Mouse (Mus musculus) thymus, adult 2 months (tissue): Measurements from ENCODE around the gene Palm. TPM values are rescaled to one million over a fixed set of nuclear protein-coding genes. Genes with fewer than 3 reads are reported as not detected.

ENCODE experiments used
- DNase-seq: peaks from one replicate; pipeline ENCODE4 v3.0.0; 2021
- H3K27ac ChIP-seq: fragments of 200-500 bp; 2 replicates; pipeline ENCODE4 v1.5.1; 2012; ENCODE audit warnings: low read length, control low read depth; ENCODE audit not compliant: control insufficient read depth, insufficient read depth
- H3K27me3 ChIP-seq: fragments of 200-500 bp; 2 replicates; pipeline ENCODE4 v1.6.1; 2012; ENCODE audit warnings: mild to moderate bottlenecking, low read length, moderate library complexity, mixed read lengths; ENCODE audit not compliant: control insufficient read depth, insufficient read depth
- H3K36me3 ChIP-seq: fragments of 200-500 bp; 2 replicates; pipeline ENCODE4 v1.6.1; 2012; ENCODE audit warnings: mild to moderate bottlenecking, low read length, moderate library complexity; ENCODE audit not compliant: control insufficient read depth, insufficient read depth
- H3K4me1 ChIP-seq: fragments of 200-500 bp; replicated peaks from 2 replicates; pipeline ENCODE4 v1.6.1; 2012; ENCODE audit warnings: low read length; ENCODE audit not compliant: control insufficient read depth, insufficient read depth
- H3K4me3 ChIP-seq: fragments of 200-500 bp; 2 replicates; pipeline ENCODE4 v1.5.1; 2012; ENCODE audit warnings: mild to moderate bottlenecking, low read length, control low read depth, moderate library complexity; ENCODE audit not compliant: control insufficient read depth, insufficient read depth
- CTCF ChIP-seq: fragments of 200-500 bp; IDR thresholded peaks from 2 replicates; pipeline ENCODE4 v1.5.1; 2012; ENCODE audit warnings: mild to moderate bottlenecking, control low read depth, low read length, moderate library complexity, borderline replicate concordance; ENCODE audit not compliant: control insufficient read depth, poor library complexity, insufficient read depth; ENCODE audit errors: extremely low read depth
- POLR2A ChIP-seq: fragments of 200-500 bp; IDR thresholded peaks from 2 replicates; pipeline ENCODE4 v1.6.1; 2012; ENCODE audit warnings: mild to moderate bottlenecking, low read length, control low read depth, moderate library complexity; ENCODE audit not compliant: control insufficient read depth, poor library complexity, insufficient read depth; ENCODE audit errors: extremely low read depth
- WGBS: fragments of 180-500 bp; shearing (Covaris S2); methylation state at CpG from one replicate; pipeline ENCODE4 v1.1.7; 2018; 5-methylcytosine and 5-hydroxymethylcytosine counted together
- polyA plus RNA-seq: library from polyadenylated mRNA; depleted of rRNA; stranded (reverse); fragments of >200 nt; gene quantifications from 2 replicates; pipeline ENCODE4 v1.2.3, GENCODE M21; 2012

The Palm gene
- polyA plus RNA-seq, 1 experiment = 63.7 TPM

DNA sequence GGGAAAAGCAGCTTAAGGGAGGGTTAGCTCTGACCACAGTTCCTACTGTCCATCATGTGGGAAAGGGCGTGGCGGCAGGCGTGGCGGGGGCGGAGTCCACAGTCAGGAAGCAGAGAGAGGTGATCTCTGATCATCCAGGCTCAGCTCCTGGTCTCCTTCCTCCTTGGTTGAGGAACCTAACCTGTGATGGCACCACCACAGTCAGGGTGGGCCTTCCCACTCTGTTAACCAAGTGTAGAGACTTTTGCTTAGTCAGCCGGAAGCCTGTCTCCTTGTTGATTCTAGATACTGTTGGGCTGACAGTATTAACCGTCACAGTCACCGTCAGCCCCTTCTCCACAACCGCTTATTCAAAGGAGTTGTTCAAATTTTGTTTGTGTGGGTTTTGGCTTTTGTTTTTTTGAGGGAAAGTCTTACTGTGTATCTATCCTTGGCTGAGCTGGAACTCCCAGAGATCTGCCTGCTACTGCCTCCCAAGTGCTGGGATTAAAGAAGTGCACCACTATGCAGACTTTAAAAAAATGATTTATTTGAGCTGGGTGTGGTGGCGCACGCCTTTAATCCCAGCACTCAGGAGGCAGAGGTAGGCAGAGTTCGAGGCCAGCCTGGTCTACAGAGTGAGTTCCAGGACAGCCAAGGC is 5.0 kb downstream of the Palm start:
- DNase-seq = no peak
- H3K27me3 ChIP-seq = no peaks in the 10 kb centered on the region
- TF ChIP-seq CTCF = no peak
- no peak for TF ChIP-seq POLR2A
- no peak overlapping the region for H3K27ac ChIP-seq
- peaks cover 35% of the 10 kb centered on the region for H3K4me1 ChIP-seq
- H3K36me3 ChIP-seq = no peaks in the 10 kb centered on the region
- WGBS = 53% methylated on average over 12 of the region's 12 CpGs
- H3K4me3 ChIP-seq = no peak overlapping the region

DNA sequence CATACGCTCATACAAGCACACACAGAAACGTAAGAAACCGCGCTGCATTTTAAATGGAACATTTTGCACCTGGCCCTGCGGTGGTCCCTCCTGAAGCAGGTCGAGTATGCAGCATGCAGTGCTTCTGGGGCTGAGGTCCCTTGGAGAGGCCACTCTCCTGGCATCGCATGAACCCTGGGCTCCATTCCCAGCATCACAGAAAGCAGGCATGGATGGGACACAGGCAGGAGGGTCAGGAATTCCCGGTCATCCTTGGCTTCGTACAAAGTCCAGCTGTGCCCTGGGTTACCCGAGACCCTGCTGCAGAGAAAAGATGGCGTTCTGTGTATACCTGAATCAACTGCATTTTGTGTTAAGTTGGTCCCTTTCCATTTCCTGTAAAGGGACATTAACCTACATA is 7.1 kb downstream of the Palm start:
- TF ChIP-seq CTCF (no peak), POLR2A (no peak)
- H3K4me1 ChIP-seq = peaks cover 23% of the 10 kb centered on the region
- no peak overlapping the region for H3K4me3 ChIP-seq
- WGBS = 91% methylated on average over 11 of the region's 11 CpGs
- H3K27ac ChIP-seq = no peak overlapping the region
- no peak for DNase-seq
- H3K27me3 ChIP-seq = no peaks in the 10 kb centered on the region
- no peaks in the 10 kb centered on the region for H3K36me3 ChIP-seq

DNA sequence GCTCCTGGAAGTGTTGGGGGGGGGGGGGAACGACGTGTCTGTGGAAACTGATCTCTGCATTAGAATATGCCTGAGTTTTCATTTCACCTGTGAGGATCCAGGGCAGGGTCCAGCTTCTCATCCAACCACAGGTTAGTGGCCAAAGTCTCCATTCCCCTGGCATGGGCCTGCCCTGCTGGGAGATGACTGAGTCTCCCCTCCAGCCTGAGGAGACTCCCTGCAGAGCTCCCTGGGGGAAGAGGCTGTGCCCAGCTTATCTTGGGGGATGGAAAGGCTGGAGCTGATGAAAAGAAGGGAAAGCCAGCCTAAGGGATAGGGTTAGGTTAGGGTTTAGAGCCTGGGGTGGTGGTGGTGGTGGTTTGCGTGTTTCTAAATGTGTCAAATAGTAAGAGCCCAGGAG is 8.5 kb downstream of the Palm start:
- WGBS = 97% methylated on average over 3 of the region's 3 CpGs
- Histone ChIP-seq H3K4me1 (peaks cover 18% of the 10 kb centered on the region), H3K27ac (no peak overlapping the region), H3K27me3 (no peaks in the 10 kb centered on the region), H3K4me3 (no peak overlapping the region), H3K36me3 (no peaks in the 10 kb centered on the region)
- DNase-seq = no peak
- TF ChIP-seq CTCF = no peak
- TF ChIP-seq POLR2A = no peak

DNA sequence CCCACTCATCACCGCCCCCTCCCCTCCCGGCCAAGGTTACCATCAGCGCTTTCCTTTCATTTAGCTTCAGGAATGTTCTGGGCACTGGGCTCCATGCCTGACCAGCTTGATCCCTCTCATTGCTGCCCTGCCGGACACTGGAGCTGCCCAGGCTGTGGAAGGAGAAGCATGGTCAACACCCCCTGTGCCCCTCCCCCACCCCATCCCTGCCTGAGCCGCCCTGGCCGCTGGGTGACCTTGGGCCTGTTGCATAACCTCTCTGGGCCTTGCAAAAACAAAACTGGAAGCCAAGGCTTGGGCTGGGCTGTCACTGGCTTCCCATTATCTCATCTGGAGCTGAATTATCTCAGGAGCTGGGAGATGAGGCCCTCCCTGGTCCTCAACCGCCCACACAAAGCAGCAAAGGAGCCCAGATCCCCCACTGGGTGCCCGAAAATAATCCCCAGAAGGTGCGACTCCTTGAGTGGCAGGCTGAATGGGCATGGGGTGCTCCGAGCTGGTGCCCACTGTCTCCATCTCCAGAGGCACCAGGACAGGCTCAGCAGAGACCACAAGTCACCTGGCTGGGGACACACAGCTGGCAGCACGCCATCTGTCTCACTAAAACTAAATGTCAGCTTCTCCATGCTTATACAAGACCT is 9.1 kb downstream of the Palm start:
- no peak for DNase-seq
- no peak overlapping the region for H3K4me3 ChIP-seq
- TF ChIP-seq CTCF (no peak), POLR2A (no peak)
- H3K27ac ChIP-seq = no peak overlapping the region
- no peaks in the 10 kb centered on the region for H3K36me3 ChIP-seq
- peaks cover 13% of the 10 kb centered on the region for H3K4me1 ChIP-seq
- WGBS = 91% methylated on average over 11 of the region's 11 CpGs
- no peaks in the 10 kb centered on the region for H3K27me3 ChIP-seq

- Histone ChIP-seq H3K4me1 (0 out of 2 replicates have a peak, but pooled peaks cover 3% of the 10 kb centered on the region), H3K4me3 (no peak overlapping the region), H3K27ac (no peak overlapping the region), H3K36me3 (0 out of 2 replicates have a peak, but pooled peaks cover 3% of the 10 kb centered on the region), H3K27me3 (no peaks in the 10 kb centered on the region)
- WGBS = 89% methylated on average over 29 of the region's 29 CpGs
- DNase-seq = no peak
- no peak for TF ChIP-seq POLR2A
- no peak for TF ChIP-seq CTCF
These were observed 10.4 kb downstream of the Palm start for GRCm38 (mm10) chr10:79803716-79804323.

GRCm38 (mm10) chr10:79805636-79806035 is 12.3 kb downstream of the Palm start:
- 0 out of 2 replicates have a peak, but pooled peaks cover 3% of the 10 kb centered on the region for H3K4me1 ChIP-seq
- no peak overlapping the region for H3K27ac ChIP-seq
- H3K27me3 ChIP-seq = no peaks in the 10 kb centered on the region
- H3K4me3 ChIP-seq = no peak overlapping the region
- 91% methylated on average over 11 of the region's 11 CpGs for WGBS
- no peak for TF ChIP-seq CTCF
- no peak for TF ChIP-seq POLR2A
- no peak for DNase-seq
- 0 out of 2 replicates have a peak, but pooled peaks cover 3% of the 10 kb centered on the region for H3K36me3 ChIP-seq
